Mouse (Mus musculus) heart, postnatal 0 days (tissue): ENCODE measurements around the gene Gm6614.

Experiments
- CTCF ChIP-seq: IDR thresholded peaks from 2 replicates; pipeline ENCODE4 v1.5.1; 2016; ENCODE audit warnings: antibody characterized with exemption, control low read depth, low read depth
- EP300 ChIP-seq: IDR thresholded peaks from 2 replicates; pipeline ENCODE4 v1.6.1; 2016; ENCODE audit warnings: antibody characterized with exemption, low read depth

DNA sequence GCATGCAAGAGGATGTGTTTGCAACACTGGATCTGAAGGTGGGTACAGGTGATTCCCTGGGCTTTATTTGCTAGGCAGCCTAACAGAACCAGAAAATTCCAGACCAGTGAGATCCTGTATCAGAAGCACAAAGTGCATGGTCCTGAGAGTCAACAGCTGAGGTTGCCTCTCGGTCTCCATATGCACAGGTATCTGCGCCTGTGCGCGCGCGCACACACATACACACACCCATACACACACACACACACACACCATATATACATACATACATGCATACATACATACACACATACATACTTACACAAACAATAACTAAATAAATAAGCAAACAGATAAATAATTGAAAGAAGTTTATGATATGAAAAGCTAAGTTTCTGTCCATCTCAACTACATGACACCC, 24.4 kb downstream of the Gm6614 start:
- TF ChIP-seq CTCF: no peak
- no peak for TF ChIP-seq EP300
